Comparison of ENCODE assay signal across 29 mouse cellular contexts in the genomic region with DNA sequence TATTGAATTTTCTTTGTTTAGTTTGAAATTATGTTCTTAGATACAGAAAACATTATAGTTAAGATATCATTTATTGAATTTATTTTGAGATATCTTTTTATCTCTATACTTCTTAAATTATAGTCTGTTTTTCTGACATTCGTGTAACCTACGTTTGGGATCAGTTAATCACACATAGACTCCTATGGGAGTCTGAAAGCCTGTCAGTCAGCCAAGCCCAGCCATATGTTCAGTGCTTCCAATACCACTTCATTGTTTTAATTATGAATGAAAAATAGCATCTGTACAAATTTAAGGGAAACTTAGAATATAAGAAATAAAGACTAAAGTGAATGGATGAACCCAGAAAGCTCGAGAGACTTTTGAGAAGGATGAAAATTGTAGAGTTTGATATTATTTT. TPM values are rescaled to one million over a fixed set of nuclear protein-coding genes. Genes with fewer than 3 reads are reported as not detected.
DNase-seq lines count a peak whose midpoint lies in the region; ATAC-seq and TF ChIP-seq lines count a peak whose summit lies in the region.
"Had no signal": no experiment of that assay in that cellular context is flagged by ENCODE, and none has a peak within 500 bp of the region (broad histone marks: within the 10 kb centered on the region; RNA-seq: fewer than 3 reads in every experiment).

No protein-coding gene starts in this region.

- no peak overlapping the region for H3K4me2 ChIP-seq in embryonic facial prominence, embryonic 14.5 days (ENCODE audit: low read depth, low read length)
- no peak overlapping the region for H3K4me2 ChIP-seq in hindbrain, postnatal 0 days (ENCODE audit: low read depth, low read length)
- no peak overlapping the region for H3K4me2 ChIP-seq in hindbrain, embryonic 13.5 days
- H3K4me2 ChIP-seq in midbrain, postnatal 0 days (ENCODE audit: low read depth, low read length, poor library complexity, severe bottlenecking), result no peak overlapping the region
- H3K4me2 ChIP-seq in midbrain, embryonic 11.5 days, result no peak overlapping the region
- H3K4me2 ChIP-seq: embryonic facial prominence, embryonic 12.5 days; embryonic facial prominence, embryonic 15.5 days; forebrain, embryonic 12.5 days; forebrain, embryonic 15.5 days had no signal

- no peak overlapping the region for H3K4me3 ChIP-seq in embryonic facial prominence, embryonic 14.5 days (ENCODE audit: low read depth, low read length)
- no peak overlapping the region for H3K4me3 ChIP-seq in embryonic facial prominence, embryonic 10.5 days
- H3K4me3 ChIP-seq in hindbrain, postnatal 0 days (ENCODE audit: low read length), result no peak overlapping the region
- H3K4me3 ChIP-seq in hindbrain, embryonic 13.5 days, result no peak overlapping the region
- no peak overlapping the region for H3K4me3 ChIP-seq in midbrain, postnatal 0 days (ENCODE audit: low read depth, low read length)
- no peak overlapping the region for H3K4me3 ChIP-seq in midbrain, embryonic 11.5 days (ENCODE audit: low read depth, low read length)
- H3K4me3 ChIP-seq: embryonic facial prominence, embryonic 12.5 days; embryonic facial prominence, embryonic 15.5 days; erythroblast, embryonic 14.5 days; forebrain, embryonic 10.5 days; forebrain, embryonic 12.5 days; forebrain, embryonic 15.5 days had no signal

- H3K9ac ChIP-seq in embryonic facial prominence, embryonic 14.5 days (ENCODE audit: low read depth, low read length), result no peak overlapping the region
- H3K9ac ChIP-seq in hindbrain, postnatal 0 days (replicated peaks; ENCODE audit: low read length), result no peak overlapping the region
- no peak overlapping the region for H3K9ac ChIP-seq in hindbrain, embryonic 13.5 days
- no peak overlapping the region for H3K9ac ChIP-seq in midbrain, postnatal 0 days (replicated peaks; ENCODE audit: low read length, poor library complexity, severe bottlenecking)
- no peak overlapping the region for H3K9ac ChIP-seq in midbrain, embryonic 11.5 days (ENCODE audit: low read length)
- H3K9ac ChIP-seq: embryonic facial prominence, embryonic 12.5 days; embryonic facial prominence, embryonic 15.5 days; forebrain, embryonic 12.5 days; forebrain, embryonic 15.5 days had no signal

- H3K27me3 ChIP-seq in embryonic facial prominence, embryonic 14.5 days (replicated peaks; ENCODE audit: control insufficient read depth, insufficient read depth, low read length), result no peaks in the 10 kb centered on the region
- H3K27me3 ChIP-seq in embryonic facial prominence, embryonic 10.5 days (replicated peaks; ENCODE audit: low read depth, poor library complexity, severe bottlenecking), result no peaks in the 10 kb centered on the region
- no peaks in the 10 kb centered on the region for H3K27me3 ChIP-seq in hindbrain, postnatal 0 days (ENCODE audit: insufficient read depth, low read length)
- H3K27me3 ChIP-seq in hindbrain, embryonic 13.5 days, result no peaks in the 10 kb centered on the region
- no peaks in the 10 kb centered on the region for H3K27me3 ChIP-seq in midbrain, postnatal 0 days (ENCODE audit: insufficient read depth, low read length)
- no peaks in the 10 kb centered on the region for H3K27me3 ChIP-seq in midbrain, embryonic 11.5 days (ENCODE audit: control insufficient read depth, insufficient read depth, low read length)
- H3K27me3 ChIP-seq: CH12.LX; embryonic facial prominence, embryonic 12.5 days; embryonic facial prominence, embryonic 15.5 days; forebrain, embryonic 12.5 days; forebrain, embryonic 15.5 days; Patski had no signal

- no peak overlapping the region for H3K27ac ChIP-seq in embryonic facial prominence, embryonic 14.5 days (replicated peaks; ENCODE audit: low read depth, low read length)
- no peak overlapping the region for H3K27ac ChIP-seq in embryonic facial prominence, embryonic 10.5 days (replicated peaks)
- H3K27ac ChIP-seq in hindbrain, postnatal 0 days, result no peak overlapping the region
- H3K27ac ChIP-seq in hindbrain, embryonic 13.5 days, result no peak overlapping the region
- no peak overlapping the region for H3K27ac ChIP-seq in midbrain, postnatal 0 days (ENCODE audit: low read depth, low read length)
- no peak overlapping the region for H3K27ac ChIP-seq in midbrain, embryonic 11.5 days (ENCODE audit: low read depth, low read length)
- H3K27ac ChIP-seq: embryonic facial prominence, embryonic 12.5 days; embryonic facial prominence, embryonic 15.5 days; forebrain, embryonic 10.5 days; forebrain, embryonic 12.5 days; forebrain, embryonic 15.5 days had no signal

- ATAC-seq in embryonic facial prominence, embryonic 14.5 days (ENCODE audit: low read depth), result no peak
- ATAC-seq in hindbrain, postnatal 0 days, result no peak
- no peak for ATAC-seq in hindbrain, embryonic 13.5 days (ENCODE audit: low FRiP score)
- ATAC-seq in midbrain, postnatal 0 days (ENCODE audit: low FRiP score), result no peak
- no peak for ATAC-seq in midbrain, embryonic 11.5 days (ENCODE audit: low FRiP score)
- ATAC-seq: activated CD4-positive, CD25-positive, alpha-beta regulatory T cell, adult 4 months; CD4-positive, CD25-positive, alpha-beta regulatory T cell, adult 4 months; forebrain, embryonic 15.5 days; Patski had no signal

- peak; percentile 55 to 69 for DNase-seq in cerebellum, postnatal 10 days
- DNase-seq in cerebellum, adult 9-11 months, result no peak
- peak; percentile 21 for DNase-seq in embryonic facial prominence, embryonic 14.5 days (ENCODE audit: low spot score)
- no peak for DNase-seq in embryonic facial prominence, embryonic 10.5 days (ENCODE audit: low spot score)
- DNase-seq in hindbrain, postnatal 0 days (ENCODE audit: low spot score), result peak; percentile 37
- peak; percentile 39 for DNase-seq in midbrain, postnatal 0 days (ENCODE audit: low spot score)
- DNase-seq in midbrain, embryonic 11.5 days (ENCODE audit: low spot score, missing footprints), result no peak
- DNase-seq: adrenal gland, adult 8-10 months; adrenal gland, postnatal 14 days; adrenal gland, postnatal 36 days; B cell, adult 2 months; cerebellum, adult 11 months; cerebellum, adult 2 months; cerebellum, adult 9-10 months; embryo, embryonic 11 days had no signal

- TF ChIP-seq CTCF in hindbrain, postnatal 0 days (IDR thresholded peaks at IDR 0.05; ENCODE audit: low read depth), result no peak
- TF ChIP-seq CTCF in midbrain, postnatal 0 days (IDR thresholded peaks at IDR 0.05), result no peak

- H3K4me1 ChIP-seq in embryonic facial prominence, embryonic 14.5 days (ENCODE audit: control insufficient read depth, insufficient read depth, low read length), result 0 out of 2 replicates have a peak, but pooled peaks cover 9% of the 10 kb centered on the region
- peaks cover 15% of the 10 kb centered on the region for H3K4me1 ChIP-seq in embryonic facial prominence, embryonic 10.5 days
- H3K4me1 ChIP-seq in hindbrain, postnatal 0 days (ENCODE audit: insufficient read depth, low read length), result 0 out of 2 replicates have a peak, but pooled peaks cover 6% of the 10 kb centered on the region
- 0 out of 2 replicates have a peak, but pooled peaks cover 7% of the 10 kb centered on the region for H3K4me1 ChIP-seq in hindbrain, embryonic 13.5 days (replicated peaks)
- no peaks in the 10 kb centered on the region for H3K4me1 ChIP-seq in midbrain, postnatal 0 days (ENCODE audit: insufficient read depth, low read length)
- H3K4me1 ChIP-seq in midbrain, embryonic 11.5 days (ENCODE audit: control insufficient read depth, insufficient read depth, low read length), result peaks cover 14% of the 10 kb centered on the region

- 59% methylated on average over 3 of the region's 3 CpGs for WGBS in embryonic facial prominence, embryonic 14.5 days
- 76% methylated on average over 3 of the region's 3 CpGs for WGBS in embryonic facial prominence, embryonic 10.5 days
- WGBS in hindbrain, postnatal 0 days, result 61% methylated on average over 3 of the region's 3 CpGs
- 58% methylated on average over 3 of the region's 3 CpGs for WGBS in hindbrain, embryonic 13.5 days
- 70% methylated on average over 3 of the region's 3 CpGs for WGBS in midbrain, postnatal 0 days
- 82% methylated on average over 3 of the region's 3 CpGs for WGBS in midbrain, embryonic 11.5 days

- peaks cover 7% of the 10 kb centered on the region; the same call in 1 of the 2 replicates for H3K36me3 ChIP-seq in embryonic facial prominence, embryonic 14.5 days (ENCODE audit: control insufficient read depth, insufficient read depth, low read length)
- H3K36me3 ChIP-seq in embryonic facial prominence, embryonic 10.5 days (replicated peaks), result peaks cover 14% of the 10 kb centered on the region
- H3K36me3 ChIP-seq in hindbrain, postnatal 0 days (ENCODE audit: insufficient read depth, low read length), result no peaks in the 10 kb centered on the region
- H3K36me3 ChIP-seq in hindbrain, embryonic 13.5 days, result peaks cover 11% of the 10 kb centered on the region
- no peaks in the 10 kb centered on the region for H3K36me3 ChIP-seq in midbrain, postnatal 0 days (ENCODE audit: insufficient read depth, low read length)
- H3K36me3 ChIP-seq in midbrain, embryonic 11.5 days (ENCODE audit: control insufficient read depth, insufficient read depth, low read length), result 0 out of 2 replicates have a peak, but pooled peaks cover 5% of the 10 kb centered on the region
- H3K36me3 ChIP-seq: embryonic facial prominence, embryonic 15.5 days had no signal

- no peaks in the 10 kb centered on the region for H3K9me3 ChIP-seq in embryonic facial prominence, embryonic 14.5 days (ENCODE audit: control insufficient read depth, low read length)
- no peaks in the 10 kb centered on the region for H3K9me3 ChIP-seq in embryonic facial prominence, embryonic 10.5 days
- no peaks in the 10 kb centered on the region for H3K9me3 ChIP-seq in hindbrain, postnatal 0 days (ENCODE audit: low read length)
- H3K9me3 ChIP-seq in hindbrain, embryonic 13.5 days, result no peaks in the 10 kb centered on the region
- H3K9me3 ChIP-seq in midbrain, postnatal 0 days (ENCODE audit: low read length), result no peaks in the 10 kb centered on the region
- H3K9me3 ChIP-seq in midbrain, embryonic 11.5 days (ENCODE audit: control insufficient read depth, low read length), result no peaks in the 10 kb centered on the region
- H3K9me3 ChIP-seq: embryonic facial prominence, embryonic 12.5 days; embryonic facial prominence, embryonic 15.5 days; forebrain, embryonic 12.5 days; forebrain, embryonic 15.5 days; G1E had no signal

RNA-seq across cellular contexts. Expression of a gene that starts 17.4 kb away (rescaled TPM):
- polyA plus RNA-seq in embryonic facial prominence, embryonic 14.5 days (2014; fragmentation: Nextera tagmentation; extraction: Ambion mirVana), result 32.2 and 39.3 TPM in 2 replicates
- polyA plus RNA-seq in embryonic facial prominence, embryonic 10.5 days (2016; fragmentation: Nextera tagmentation; extraction: Ambion mirVana), result 23.5 and 27.6 TPM in 2 replicates
- total RNA-seq in hindbrain, postnatal 0 days (2014; rRNA removed), result 8.3 and 14.2 TPM in 2 replicates
- 19.4 and 20.6 TPM in 2 replicates for polyA plus RNA-seq in hindbrain, postnatal 0 days (2015; fragmentation: Nextera tagmentation; extraction: Ambion mirVana)
- 21.1 and 23.0 TPM in 2 replicates for polyA plus RNA-seq in hindbrain, embryonic 13.5 days (2015; fragmentation: Nextera tagmentation; extraction: Ambion mirVana)
- total RNA-seq in midbrain, postnatal 0 days (2014; rRNA removed), result 3.3 TPM in 1 of 2 replicates, not detected in the other
- polyA plus RNA-seq in midbrain, postnatal 0 days (2015; fragmentation: Nextera tagmentation; extraction: Ambion mirVana), result 12.6 and 13.0 TPM in 2 replicates
- 23.4 and 32.1 TPM in 2 replicates for polyA plus RNA-seq in midbrain, embryonic 11.5 days (2014; fragmentation: Nextera tagmentation; extraction: Ambion mirVana)

RNA-seq across cellular contexts. Expression of a gene that starts 17.4 kb away (rescaled TPM):
- polyA plus RNA-seq in embryonic facial prominence, embryonic 14.5 days (2014; fragmentation: Nextera tagmentation; extraction: Ambion mirVana), result 12.3 and 13.8 TPM in 2 replicates
- 15.5 TPM in 2 replicates for polyA plus RNA-seq in embryonic facial prominence, embryonic 10.5 days (2016; fragmentation: Nextera tagmentation; extraction: Ambion mirVana)
- 6.4 and 9.4 TPM in 2 replicates for total RNA-seq in hindbrain, postnatal 0 days (2014; rRNA removed)
- 6.4 and 10.5 TPM in 2 replicates for polyA plus RNA-seq in hindbrain, postnatal 0 days (2015; fragmentation: Nextera tagmentation; extraction: Ambion mirVana)
- polyA plus RNA-seq in hindbrain, embryonic 13.5 days (2015; fragmentation: Nextera tagmentation; extraction: Ambion mirVana), result 12.8 and 14.2 TPM in 2 replicates
- 6.9 and 13.6 TPM in 2 replicates for total RNA-seq in midbrain, postnatal 0 days (2014; rRNA removed)
- 6.4 and 6.7 TPM in 2 replicates for polyA plus RNA-seq in midbrain, postnatal 0 days (2015; fragmentation: Nextera tagmentation; extraction: Ambion mirVana)
- 14.1 and 18.5 TPM in 2 replicates for polyA plus RNA-seq in midbrain, embryonic 11.5 days (2014; fragmentation: Nextera tagmentation; extraction: Ambion mirVana)

RNA-seq across cellular contexts. Expression of a gene that starts 17.6 kb away (rescaled TPM):
- polyA plus RNA-seq in embryonic facial prominence, embryonic 14.5 days (2014; fragmentation: Nextera tagmentation; extraction: Ambion mirVana), result 6.1 and 6.9 TPM in 2 replicates
- polyA plus RNA-seq in embryonic facial prominence, embryonic 10.5 days (2016; fragmentation: Nextera tagmentation; extraction: Ambion mirVana), result 7.3 and 8.4 TPM in 2 replicates
- 7.0 and 7.3 TPM in 2 replicates for total RNA-seq in hindbrain, postnatal 0 days (2014; rRNA removed)
- 8.1 TPM in 2 replicates for polyA plus RNA-seq in hindbrain, postnatal 0 days (2015; fragmentation: Nextera tagmentation; extraction: Ambion mirVana)
- polyA plus RNA-seq in hindbrain, embryonic 13.5 days (2015; fragmentation: Nextera tagmentation; extraction: Ambion mirVana), result 14.1 and 14.6 TPM in 2 replicates
- 9.7 TPM in 2 replicates for total RNA-seq in midbrain, postnatal 0 days (2014; rRNA removed)
- 7.0 and 8.5 TPM in 2 replicates for polyA plus RNA-seq in midbrain, postnatal 0 days (2015; fragmentation: Nextera tagmentation; extraction: Ambion mirVana)
- polyA plus RNA-seq in midbrain, embryonic 11.5 days (2014; fragmentation: Nextera tagmentation; extraction: Ambion mirVana), result 9.6 and 9.9 TPM in 2 replicates

RNA-seq across cellular contexts. Expression of a gene that starts 23.1 kb away (rescaled TPM):
- 31.6 and 48.3 TPM in 2 replicates for polyA plus RNA-seq in embryonic facial prominence, embryonic 14.5 days (2014; fragmentation: Nextera tagmentation; extraction: Ambion mirVana)
- 24.9 and 37.9 TPM in 2 replicates for polyA plus RNA-seq in embryonic facial prominence, embryonic 10.5 days (2016; fragmentation: Nextera tagmentation; extraction: Ambion mirVana)
- not detected in 2 replicates for total RNA-seq in hindbrain, postnatal 0 days (2014; rRNA removed)
- 18.2 and 21.4 TPM in 2 replicates for polyA plus RNA-seq in hindbrain, postnatal 0 days (2015; fragmentation: Nextera tagmentation; extraction: Ambion mirVana)
- 29.6 and 37.6 TPM in 2 replicates for polyA plus RNA-seq in hindbrain, embryonic 13.5 days (2015; fragmentation: Nextera tagmentation; extraction: Ambion mirVana)
- total RNA-seq in midbrain, postnatal 0 days (2014; rRNA removed), result not detected in 2 replicates
- polyA plus RNA-seq in midbrain, postnatal 0 days (2015; fragmentation: Nextera tagmentation; extraction: Ambion mirVana), result 4.3 and 7.9 TPM in 2 replicates
- polyA plus RNA-seq in midbrain, embryonic 11.5 days (2014; fragmentation: Nextera tagmentation; extraction: Ambion mirVana), result 14.0 and 17.3 TPM in 2 replicates
- total RNA-seq: common myeloid progenitor, adult 5-6 weeks had no signal
- polyA plus RNA-seq: cerebellum, adult 2 months; erythroblast, embryonic 14.5 days; frontal cortex, adult 2 months; G1E had no signal

Comparison
In these comparisons a context has a peak if more than half of its experiments do, and no peak if none do; other contexts are left out.
1. DNase-seq: peak in cerebellum, postnatal 10 days (2 of 2), embryonic facial prominence, embryonic 14.5 days (single experiment), hindbrain, postnatal 0 days (single experiment) and midbrain, postnatal 0 days (single experiment); none in cerebellum, adult 9-11 months (single experiment), embryonic facial prominence, embryonic 10.5 days (single experiment) and midbrain, embryonic 11.5 days (single experiment).